Comparison of ENCODE assay signal across 11 mouse cellular contexts in genomic region chr12:105960592-105961330, GRCm38 (mm10). TPM values are rescaled to one million over a fixed set of nuclear protein-coding genes. Genes with fewer than 3 reads are reported as not detected.
DNase-seq lines count a peak whose midpoint lies in the region.
"Had no signal": no experiment of that assay in that cellular context is flagged by ENCODE, and none has a peak within 500 bp of the region (broad histone marks: within the 10 kb centered on the region; RNA-seq: fewer than 3 reads in every experiment).

No protein-coding gene starts in this region.

- H3K4me3 ChIP-seq in hindbrain, embryonic 10.5 days, result peak overlapping the region; percentile 28; the same call in 1 of the 2 replicates
- H3K4me3 ChIP-seq in midbrain, embryonic 10.5 days, result peak overlapping the region; percentile 34

- H3K9me3 ChIP-seq in hindbrain, embryonic 10.5 days, result peaks cover 2% of the 10 kb centered on the region; the same call in 1 of the 2 replicates
- no peaks in the 10 kb centered on the region for H3K9me3 ChIP-seq in midbrain, embryonic 10.5 days (replicated peaks)
- H3K9me3 ChIP-seq: kidney, embryonic 15.5 days had no signal

- H3K4me1 ChIP-seq in hindbrain, embryonic 10.5 days (replicated peaks), result peaks cover 33% of the 10 kb centered on the region
- H3K4me1 ChIP-seq in midbrain, embryonic 10.5 days, result peaks cover 45% of the 10 kb centered on the region

- H3K27me3 ChIP-seq in hindbrain, embryonic 10.5 days (ENCODE audit: insufficient read depth, poor library complexity, severe bottlenecking), result peaks cover 55% of the 10 kb centered on the region
- H3K27me3 ChIP-seq in midbrain, embryonic 10.5 days (ENCODE audit: low read depth, poor library complexity, severe bottlenecking), result peaks cover 75% of the 10 kb centered on the region

- 15% methylated on average over 19 of the region's 19 CpGs for WGBS in hindbrain, embryonic 10.5 days
- WGBS in midbrain, embryonic 10.5 days, result 15% methylated on average over 19 of the region's 19 CpGs

- peak overlapping the region; percentile 37; the same call in 1 of the 2 replicates for H3K27ac ChIP-seq in hindbrain, embryonic 10.5 days
- peak overlapping the region; percentile 24; the same call in 1 of the 2 replicates for H3K27ac ChIP-seq in midbrain, embryonic 10.5 days (replicated peaks)
- H3K27ac ChIP-seq: kidney, embryonic 15.5 days had no signal

- H3K36me3 ChIP-seq in hindbrain, embryonic 10.5 days, result no peaks in the 10 kb centered on the region
- H3K36me3 ChIP-seq in midbrain, embryonic 10.5 days, result no peaks in the 10 kb centered on the region
- H3K36me3 ChIP-seq: kidney, embryonic 15.5 days had no signal

- peak; percentile 41 to 73 for DNase-seq in layer of hippocampus, adult 18-20 months (ENCODE audit: low spot score in 2 of 2)
- no peak for DNase-seq in layer of hippocampus, adult 9-10 months (ENCODE audit: low spot score)
- peak; percentile 31 for DNase-seq in hindbrain, embryonic 10.5 days (ENCODE audit: low spot score)
- peak; percentile 33 for DNase-seq in midbrain, embryonic 10.5 days (ENCODE audit: low spot score)
- peak; percentile 62 to 82 for DNase-seq in right cerebral cortex, postnatal 36 days (ENCODE audit: low spot score in 2 of 2)
- DNase-seq in cerebellum, adult 8-10 months, result no peak
- DNase-seq in spleen, postnatal 36 days (ENCODE audit: low spot score in 2 of 2), result no peak
- DNase-seq in thymus, adult 18-20 months, result no peak
- DNase-seq: adrenal gland, postnatal 14 days; lung, embryonic 14.5 days had no signal

RNA-seq across cellular contexts. Expression of gene Vrk1, which starts 49.3 kb away (rescaled TPM):
- 10 to 100 TPM; 15.5 to 17.6 TPM for total RNA-seq in layer of hippocampus, adult 18-20 months (2021)
- 81.7 and 109 TPM in 2 replicates for polyA plus RNA-seq in hindbrain, embryonic 10.5 days (2016; fragmentation: Nextera tagmentation; extraction: Ambion mirVana)
- polyA plus RNA-seq in midbrain, embryonic 10.5 days (2016; fragmentation: Nextera tagmentation; extraction: Ambion mirVana), result 109 and 110 TPM in 2 replicates

Comparison
In these comparisons a context has a peak if more than half of its experiments do, and no peak if none do; other contexts are left out.
1. DNase-seq: peak in layer of hippocampus, adult 18-20 months (2 of 2), hindbrain, embryonic 10.5 days (single experiment), midbrain, embryonic 10.5 days (single experiment) and right cerebral cortex, postnatal 36 days (2 of 2); none in layer of hippocampus, adult 9-10 months (single experiment), cerebellum, adult 8-10 months (single experiment), spleen, postnatal 36 days (0 of 2) and thymus, adult 18-20 months (0 of 2).